Mouse (Mus musculus) stomach, postnatal 0 days (tissue): ENCODE measurements around the gene Tepp.

Experiments
- CTCF ChIP-seq: IDR thresholded peaks from 2 replicates; pipeline ENCODE4 v1.5.1; 2016; ENCODE audit warnings: antibody characterized with exemption, low read depth, mild to moderate bottlenecking, moderate library complexity
- EP300 ChIP-seq: optimal IDR thresholded peaks from 2 replicates; pipeline ENCODE3; 2016; ENCODE audit warnings: antibody characterized with exemption

DNA sequence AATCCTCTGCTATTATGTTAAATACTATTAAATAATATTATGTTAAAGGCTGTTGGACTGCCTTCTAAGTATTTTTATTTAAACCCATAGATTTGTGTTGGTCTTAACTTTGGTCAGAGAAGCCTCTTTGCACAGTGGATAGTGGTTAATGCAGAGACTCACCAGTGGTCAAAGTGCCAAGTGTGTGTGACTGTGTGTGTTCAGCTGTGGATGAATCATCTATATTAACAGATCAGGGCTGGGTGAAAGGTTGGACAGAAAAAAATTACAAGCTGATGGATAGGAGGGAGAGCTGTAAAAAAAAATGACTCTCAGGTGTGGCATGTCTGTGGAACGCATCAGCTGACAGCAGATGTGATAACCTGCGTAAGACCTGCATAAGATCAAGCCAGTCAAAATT, 53.5 kb downstream of the Tepp start:
- no peak for TF ChIP-seq CTCF
- TF ChIP-seq EP300: no peak
